9 mouse cellular contexts compared by ENCODE assay signal in genomic region chr8:78001656-78002055, GRCm38 (mm10).
DNase-seq lines count a peak whose midpoint lies in the region; ATAC-seq and TF ChIP-seq lines count a peak whose summit lies in the region.
"Had no signal": no experiment of that assay in that cellular context is flagged by ENCODE, and none has a peak within 500 bp of the region (broad histone marks: within the 10 kb centered on the region; RNA-seq: fewer than 3 reads in every experiment).

No protein-coding gene starts in this region.

- WGBS in hindbrain, embryonic 14.5 days, result 44% methylated on average over 5 of the region's 5 CpGs
- WGBS in hindbrain, embryonic 11.5 days, result 56% methylated on average over 5 of the region's 5 CpGs
- WGBS in embryonic facial prominence, embryonic 12.5 days, result 37% methylated on average over 5 of the region's 5 CpGs
- WGBS in limb, embryonic 14.5 days, result 46% methylated on average over 5 of the region's 5 CpGs

- no peaks in the 10 kb centered on the region for H3K36me3 ChIP-seq in hindbrain, embryonic 14.5 days (replicated peaks; ENCODE audit: control insufficient read depth, insufficient read depth)
- H3K36me3 ChIP-seq in hindbrain, embryonic 11.5 days (ENCODE audit: control insufficient read depth, insufficient read depth, low read length), result no peaks in the 10 kb centered on the region
- no peaks in the 10 kb centered on the region for H3K36me3 ChIP-seq in embryonic facial prominence, embryonic 12.5 days
- no peaks in the 10 kb centered on the region for H3K36me3 ChIP-seq in limb, embryonic 14.5 days (ENCODE audit: control insufficient read depth, insufficient read depth, low read length)

- no peak overlapping the region for H3K4me2 ChIP-seq in hindbrain, embryonic 14.5 days (replicated peaks)
- H3K4me2 ChIP-seq in hindbrain, embryonic 11.5 days (replicated peaks; ENCODE audit: low read depth, low read length), result no peak overlapping the region
- H3K4me2 ChIP-seq in embryonic facial prominence, embryonic 12.5 days (replicated peaks), result no peak overlapping the region
- H3K4me2 ChIP-seq in limb, embryonic 14.5 days (replicated peaks; ENCODE audit: low read depth, low read length, severe bottlenecking), result 0 out of 2 replicates have a peak overlapping the region, but pooled peaks have one; percentile 15

- no peak overlapping the region for H3K27ac ChIP-seq in hindbrain, embryonic 14.5 days
- no peak overlapping the region for H3K27ac ChIP-seq in hindbrain, embryonic 11.5 days (ENCODE audit: low read depth, low read length)
- H3K27ac ChIP-seq in embryonic facial prominence, embryonic 12.5 days, result peak overlapping the region; percentile 63
- H3K27ac ChIP-seq in limb, embryonic 14.5 days (replicated peaks; ENCODE audit: low read depth, low read length), result no peak overlapping the region

- H3K4me3 ChIP-seq in hindbrain, embryonic 14.5 days (replicated peaks; ENCODE audit: low read length), result no peak overlapping the region
- no peak overlapping the region for H3K4me3 ChIP-seq in hindbrain, embryonic 11.5 days (ENCODE audit: low read depth, low read length)
- H3K4me3 ChIP-seq in embryonic facial prominence, embryonic 12.5 days, result no peak overlapping the region
- H3K4me3 ChIP-seq in limb, embryonic 14.5 days (replicated peaks; ENCODE audit: low read length), result no peak overlapping the region

- H3K9ac ChIP-seq in hindbrain, embryonic 14.5 days, result no peak overlapping the region
- no peak overlapping the region for H3K9ac ChIP-seq in hindbrain, embryonic 11.5 days (ENCODE audit: low read depth, low read length)
- no peak overlapping the region for H3K9ac ChIP-seq in embryonic facial prominence, embryonic 12.5 days
- H3K9ac ChIP-seq in limb, embryonic 14.5 days (ENCODE audit: low read depth, low read length, severe bottlenecking), result no peak overlapping the region

- no peaks in the 10 kb centered on the region for H3K9me3 ChIP-seq in hindbrain, embryonic 14.5 days (ENCODE audit: control insufficient read depth, low read length)
- no peaks in the 10 kb centered on the region for H3K9me3 ChIP-seq in hindbrain, embryonic 11.5 days (ENCODE audit: control insufficient read depth, low read length)
- H3K9me3 ChIP-seq in embryonic facial prominence, embryonic 12.5 days, result no peaks in the 10 kb centered on the region
- H3K9me3 ChIP-seq in limb, embryonic 14.5 days (ENCODE audit: control insufficient read depth, low read length), result no peaks in the 10 kb centered on the region

- no peak for DNase-seq in hindbrain, embryonic 14.5 days (ENCODE audit: low spot score)
- no peak for DNase-seq in hindbrain, embryonic 11.5 days (ENCODE audit: low spot score)
- DNase-seq in brain, adult 2 months (ENCODE audit: low read depth, low spot score), result peak; percentile 21
- no peak for DNase-seq in limb, embryonic 14.5 days (ENCODE audit: low spot score)
- no peak for DNase-seq in gastrocnemius, postnatal 25 days
- no peak for DNase-seq in adrenal gland, adult (ENCODE audit: inconsistent age in 2 of 2, low spot score in 1 of 2)
- DNase-seq: kidney, adult 9 months; lung, postnatal 4 days had no signal

- ATAC-seq in hindbrain, embryonic 14.5 days (ENCODE audit: low FRiP score), result peak; percentile 27; the same call in 1 of the 2 replicates
- no peak for ATAC-seq in hindbrain, embryonic 11.5 days (ENCODE audit: low FRiP score)
- no peak for ATAC-seq in embryonic facial prominence, embryonic 12.5 days (ENCODE audit: insufficient number of reproducible peaks, insufficient read depth, low FRiP score, low TSS enrichment)
- ATAC-seq in limb, embryonic 14.5 days (ENCODE audit: low FRiP score, low read depth), result no peak

- TF ChIP-seq POLR2A in limb, embryonic 14.5 days (IDR thresholded peaks at IDR 0.05; ENCODE audit: borderline replicate concordance, extremely low read depth, insufficient read depth, insufficient read length), result no peak

- no peaks in the 10 kb centered on the region for H3K27me3 ChIP-seq in hindbrain, embryonic 14.5 days (ENCODE audit: control insufficient read depth, insufficient read depth, low read length)
- no peaks in the 10 kb centered on the region for H3K27me3 ChIP-seq in hindbrain, embryonic 11.5 days (ENCODE audit: control insufficient read depth, insufficient read depth, low read length)
- no peaks in the 10 kb centered on the region for H3K27me3 ChIP-seq in embryonic facial prominence, embryonic 12.5 days
- no peaks in the 10 kb centered on the region for H3K27me3 ChIP-seq in limb, embryonic 14.5 days (ENCODE audit: control insufficient read depth, insufficient read depth, low read length)

- H3K4me1 ChIP-seq in hindbrain, embryonic 14.5 days (replicated peaks; ENCODE audit: control insufficient read depth, insufficient read depth, low read length), result no peaks in the 10 kb centered on the region
- no peaks in the 10 kb centered on the region for H3K4me1 ChIP-seq in hindbrain, embryonic 11.5 days (replicated peaks; ENCODE audit: control insufficient read depth, insufficient read depth, low read length)
- H3K4me1 ChIP-seq in embryonic facial prominence, embryonic 12.5 days, result peaks cover 15% of the 10 kb centered on the region
- H3K4me1 ChIP-seq in limb, embryonic 14.5 days (ENCODE audit: control insufficient read depth, insufficient read depth, low read length), result peaks cover 9% of the 10 kb centered on the region; the same call in 1 of the 2 replicates
